Mouse (Mus musculus) left cerebral cortex, postnatal 10 days (tissue): Measurements from ENCODE around the gene Diras2. TPM values are rescaled to one million over a fixed set of nuclear protein-coding genes. Genes with fewer than 3 reads are reported as not detected.

ENCODE experiments used
- DNase-seq, 2 experiments: peaks; one replicate each; pipeline ENCODE4 v3.0.0; 2021 to 2022; ENCODE audit warnings: low spot score in 2 of 2, mixed read lengths in 1 of 2; ENCODE audit errors: extremely low spot score in 1 of 2
- intact Hi-C: fragments of 180-260 bp; cut with DNase I; formaldehyde crosslinking; loops from one replicate; pipeline ENCODE4 v1.15.1; 2025
- total RNA-seq, 2 experiments: library from RNA; stranded (reverse); gene quantifications; 2 replicates each; pipeline ENCODE4 v1.2.3; 2021

The Diras2 gene
- total RNA-seq, result 100 to 1,000 TPM; 157 to 173 TPM

- DNase-seq, result no peak
- intact Hi-C loops, result loop anchor here (2.0 to 5.0 kb wide), 3 partner anchors 184 to 276 kb away; no protein-coding TSS in a partner anchor
These were observed at the start of gene Diras2 for GRCm38 (mm10) chr13:52531121-52531520. Diras2 (minus strand) TSS chr13:52531279.

- no peak for DNase-seq
- intact Hi-C loops, result no loop called here
These were observed 47.7 kb upstream of the Diras2 start for GRCm38 (mm10) chr13:52578776-52579175.

- intact Hi-C loops, result no loop called here
These were observed 46.9 kb upstream of the Diras2 start for GRCm38 (mm10) chr13:52577939-52578338.

DNA sequence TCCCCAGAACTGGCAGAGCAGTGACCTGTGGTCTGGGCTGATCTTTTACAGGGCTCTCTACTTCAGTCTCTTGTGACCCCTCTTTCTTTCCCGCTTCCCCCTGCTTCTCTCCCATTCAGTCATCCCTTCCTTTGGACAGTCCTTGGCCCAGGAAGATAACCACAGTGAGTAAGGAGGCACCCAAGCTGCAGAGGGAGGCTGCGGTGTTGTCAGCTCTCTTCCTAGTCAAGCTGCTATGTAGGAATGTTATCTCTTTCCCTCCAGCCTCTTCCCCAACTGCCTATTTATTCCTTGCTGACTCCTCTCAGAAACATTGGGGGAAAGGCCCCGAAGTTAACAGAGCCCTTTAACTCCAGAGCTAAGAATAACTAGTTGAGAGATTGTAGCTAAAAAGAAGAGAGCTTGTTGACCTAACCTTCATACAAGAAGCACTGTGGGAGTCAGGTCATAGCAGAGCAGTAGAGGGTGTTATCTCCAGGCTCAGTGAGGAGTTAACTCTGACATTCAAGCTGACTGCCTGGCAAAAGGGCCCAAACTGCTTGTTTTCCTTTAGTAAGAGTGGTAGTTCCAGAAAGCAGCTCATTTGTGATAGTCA, 46.3 kb upstream of the Diras2 start:
- intact Hi-C loops, result no loop called here
- DNase-seq, result no peak

More at GRCm38 (mm10) chr13:52577939-52578338, 46.9 kb upstream of the Diras2 start:
- no peak for DNase-seq

DNA sequence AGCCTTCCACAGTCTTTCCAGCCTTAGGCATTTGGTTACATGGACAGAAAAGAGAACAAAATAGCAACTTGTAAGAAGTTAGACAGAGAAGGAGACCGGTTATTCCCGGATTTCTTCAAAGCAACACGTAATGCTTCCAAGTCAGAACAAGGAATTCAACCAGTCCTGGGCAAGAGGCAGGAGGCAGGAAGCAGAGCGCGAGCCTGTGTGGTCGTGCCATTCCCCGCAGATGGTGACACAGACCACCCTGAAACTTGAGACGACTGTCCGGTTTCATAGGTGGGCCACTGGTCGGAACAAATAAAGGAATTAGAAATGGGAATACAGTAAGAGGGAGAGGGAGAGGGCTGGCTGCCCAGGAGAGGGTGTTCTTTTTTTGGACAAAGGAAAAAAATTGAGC, 45.8 kb upstream of the Diras2 start:
- DNase-seq, result no peak
- intact Hi-C loops, result no loop called here

- DNase-seq, result no peak
- intact Hi-C loops, result no loop called here
These were observed 45.0 kb upstream of the Diras2 start for GRCm38 (mm10) chr13:52576021-52576614.

- DNase-seq, result no peak
- intact Hi-C loops, result no loop called here
These were observed 44.4 kb upstream of the Diras2 start for GRCm38 (mm10) chr13:52575483-52575882.

GRCm38 (mm10) chr13:52574311-52574710, 43.2 kb upstream of the Diras2 start:
- DNase-seq, result no peak
- intact Hi-C loops, result no loop called here

DNA sequence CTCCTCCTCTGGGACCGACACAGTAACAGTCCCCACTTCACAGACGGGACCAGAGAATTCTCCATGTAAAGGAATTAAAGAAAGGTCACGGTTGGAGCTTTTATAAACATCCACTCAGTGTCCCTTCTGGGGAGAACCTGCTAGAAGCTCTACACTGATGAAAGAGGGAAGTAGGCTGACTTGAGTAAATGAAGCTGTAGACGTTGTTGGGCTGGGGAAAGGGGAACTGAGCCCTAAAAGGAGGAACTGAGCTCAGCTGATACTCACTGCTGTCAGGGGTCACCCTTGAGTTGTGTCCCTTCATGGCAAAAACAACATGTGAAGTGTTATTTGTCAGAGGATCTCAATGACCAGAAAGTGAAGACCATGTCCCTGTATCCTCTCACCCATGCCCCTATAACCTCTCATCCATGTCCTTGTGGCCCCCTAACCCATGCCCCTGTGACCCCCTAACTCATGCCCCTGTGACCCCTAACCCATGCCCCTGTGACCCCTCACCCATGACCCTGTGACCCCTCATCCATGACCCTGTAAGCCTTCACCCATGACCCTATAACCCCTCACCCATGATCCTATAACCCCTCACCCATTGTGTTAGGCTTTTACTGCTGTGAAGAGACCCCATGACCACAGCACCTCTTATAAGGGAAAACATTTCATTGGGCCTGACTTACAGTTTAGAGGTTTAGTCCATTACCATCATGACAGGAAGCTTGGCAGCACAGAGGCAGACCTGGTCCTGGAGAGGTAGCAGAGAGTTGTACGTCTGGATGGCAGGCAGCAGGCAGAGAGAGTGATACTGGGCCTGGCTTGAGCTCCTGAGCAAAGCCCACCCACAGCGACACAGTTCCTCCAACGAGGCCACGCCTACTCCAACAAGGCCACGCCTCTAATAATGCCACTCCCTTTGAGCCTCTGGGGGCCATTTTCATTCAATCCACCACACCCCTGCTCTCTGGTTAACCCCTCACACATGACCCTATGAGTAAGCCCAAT, 41.7 kb upstream of the Diras2 start:
- intact Hi-C loops, result no loop called here
- DNase-seq, result no peak

DNA sequence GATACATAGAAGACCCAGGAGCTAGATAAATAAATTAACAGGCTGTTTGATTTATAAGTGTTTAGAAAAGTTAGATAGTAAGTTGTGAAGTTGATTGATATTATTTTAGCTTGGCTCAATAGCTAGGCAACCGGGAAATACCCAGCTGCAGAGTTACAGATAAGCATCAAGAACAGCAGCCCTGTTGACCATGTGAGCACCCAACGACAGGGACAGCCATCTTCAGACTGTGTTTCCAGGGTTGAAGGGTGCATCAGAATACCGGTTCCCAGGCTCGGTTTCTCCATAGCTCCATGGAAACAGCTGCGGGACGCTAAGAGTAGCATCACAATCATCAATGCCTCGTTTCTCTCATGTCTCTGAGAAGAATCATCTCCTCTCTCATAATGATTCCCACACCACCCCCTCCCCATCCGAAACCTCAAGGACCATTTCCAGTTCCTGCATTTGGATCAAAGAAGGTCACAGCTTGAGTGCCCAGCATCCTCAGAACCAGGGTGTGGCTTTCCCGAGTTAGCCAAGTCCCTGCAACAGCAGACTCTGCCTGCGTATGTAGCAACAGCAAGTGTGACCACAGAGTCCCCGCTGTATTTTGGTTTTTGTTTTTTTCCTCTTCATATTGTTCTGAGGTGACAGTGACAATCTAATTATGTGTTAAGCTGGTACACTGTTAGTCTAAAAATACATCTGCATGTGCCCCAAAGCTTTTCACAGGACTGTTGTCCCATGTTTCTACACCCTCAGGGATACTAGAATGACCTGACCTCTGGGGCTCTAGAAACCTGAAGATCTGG, 40.7 kb upstream of the Diras2 start:
- no peak for DNase-seq
- intact Hi-C loops, result no loop called here

DNA sequence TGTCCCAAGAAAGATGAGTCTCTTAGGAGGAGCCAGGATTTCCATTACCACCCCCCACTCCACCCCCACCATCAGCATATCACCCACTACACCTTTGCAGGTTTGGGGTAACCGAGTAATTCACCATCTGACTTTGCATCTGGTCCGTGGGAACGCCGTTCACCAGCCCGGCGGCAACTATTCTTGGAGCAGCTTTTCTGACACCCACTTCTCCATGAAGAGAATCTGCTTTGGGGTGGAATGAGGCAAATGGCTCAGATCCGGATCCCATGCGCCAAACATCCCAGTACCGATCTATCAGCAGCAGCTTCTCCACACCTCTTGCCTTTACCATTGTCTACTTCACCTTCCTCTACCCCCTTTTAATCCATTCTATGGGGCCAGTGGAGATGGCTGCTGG, 39.2 kb upstream of the Diras2 start:
- DNase-seq, result peak in 1 of 2 experiments; percentile 19
- intact Hi-C loops, result no loop called here

GRCm38 (mm10) chr13:52569194-52569769, 38.2 kb upstream of the Diras2 start:
- no peak for DNase-seq
- intact Hi-C loops, result no loop called here

GRCm38 (mm10) chr13:52566777-52567176, 35.7 kb upstream of the Diras2 start:
- intact Hi-C loops, result no loop called here
- DNase-seq, result no peak

DNA sequence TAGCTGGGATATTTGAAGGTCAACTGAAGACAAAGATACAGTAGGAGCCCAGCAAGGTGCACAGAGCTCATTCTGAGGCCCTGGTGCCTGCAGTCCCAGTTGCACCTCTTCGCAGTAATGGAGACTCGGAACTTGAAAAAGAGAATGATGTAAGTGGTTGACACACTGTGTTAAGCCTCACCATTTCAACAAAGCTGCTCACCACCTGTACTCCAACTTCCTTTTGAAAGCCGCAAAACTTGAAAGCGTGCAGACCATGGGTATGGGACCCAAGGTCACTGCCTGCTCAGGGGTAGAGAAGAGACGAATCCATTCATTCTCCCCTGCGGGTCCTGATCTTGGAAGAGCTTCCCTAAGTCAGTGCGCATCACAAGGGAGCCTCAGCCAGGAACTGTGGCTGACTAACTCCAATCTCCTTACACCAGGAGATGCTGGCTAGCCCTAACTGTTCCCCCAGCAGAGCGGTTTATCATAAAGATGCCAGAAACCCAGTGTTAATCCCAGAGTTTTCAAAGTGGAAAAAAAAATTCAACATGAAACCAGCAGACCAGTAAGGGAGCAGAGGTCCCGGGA, 35.2 kb upstream of the Diras2 start:
- intact Hi-C loops, result no loop called here

DNA sequence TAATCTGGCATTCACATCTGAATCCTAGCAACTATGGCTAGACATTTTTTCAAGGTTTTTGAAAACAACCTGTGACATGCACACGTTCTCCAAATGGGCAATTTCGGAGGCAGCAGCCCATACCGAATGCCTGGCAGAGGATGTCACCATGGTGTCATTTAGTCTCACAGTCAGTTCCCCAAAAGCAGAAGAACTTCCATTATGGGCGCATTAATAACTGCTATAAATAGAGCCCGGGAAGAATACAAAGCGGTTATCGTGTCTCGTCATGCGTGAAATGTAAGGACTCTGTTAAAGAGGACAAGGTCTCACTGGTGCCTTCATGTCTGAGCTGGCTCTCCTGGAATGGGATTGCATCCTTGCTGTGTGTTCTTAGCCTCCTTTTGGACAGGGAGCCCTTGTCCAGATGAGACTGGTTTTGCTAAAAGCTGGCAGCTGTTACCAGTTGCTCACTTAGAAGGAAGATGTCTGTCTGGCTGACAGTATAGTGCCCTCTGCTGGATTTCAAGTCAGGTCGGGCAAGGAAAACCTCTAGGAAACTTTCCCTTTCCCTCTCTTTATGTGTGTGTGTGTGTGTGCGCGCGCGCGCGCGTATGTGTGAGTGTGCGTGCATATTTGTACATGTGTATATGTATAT, 34.1 kb upstream of the Diras2 start:
- peak in 1 of 2 experiments; percentile 34 for DNase-seq
- intact Hi-C loops, result no loop called here

More for the DNA sequence above, 35.2 kb upstream of the Diras2 start:
- DNase-seq, result no peak

DNA sequence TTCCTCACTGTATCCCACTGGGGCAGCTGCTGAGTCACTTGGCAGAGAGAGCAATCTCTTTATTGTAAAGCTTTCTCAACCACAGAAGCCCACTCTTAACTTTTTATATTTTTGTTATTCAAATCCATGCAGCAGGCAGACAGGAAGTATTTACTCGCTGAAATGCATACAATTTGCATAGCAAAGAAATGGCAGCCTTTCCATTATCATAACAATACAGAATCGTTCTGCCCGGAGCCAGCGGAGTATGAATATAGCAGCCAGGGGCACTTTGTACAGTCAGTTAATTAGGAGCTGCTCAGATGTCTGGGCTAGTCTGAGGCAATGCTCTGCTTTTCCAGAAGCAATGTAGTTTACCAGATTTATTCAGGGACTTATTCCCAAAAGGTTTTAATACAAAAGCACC, 31.1 kb upstream of the Diras2 start:
- intact Hi-C loops, result no loop called here
- no peak for DNase-seq

DNA sequence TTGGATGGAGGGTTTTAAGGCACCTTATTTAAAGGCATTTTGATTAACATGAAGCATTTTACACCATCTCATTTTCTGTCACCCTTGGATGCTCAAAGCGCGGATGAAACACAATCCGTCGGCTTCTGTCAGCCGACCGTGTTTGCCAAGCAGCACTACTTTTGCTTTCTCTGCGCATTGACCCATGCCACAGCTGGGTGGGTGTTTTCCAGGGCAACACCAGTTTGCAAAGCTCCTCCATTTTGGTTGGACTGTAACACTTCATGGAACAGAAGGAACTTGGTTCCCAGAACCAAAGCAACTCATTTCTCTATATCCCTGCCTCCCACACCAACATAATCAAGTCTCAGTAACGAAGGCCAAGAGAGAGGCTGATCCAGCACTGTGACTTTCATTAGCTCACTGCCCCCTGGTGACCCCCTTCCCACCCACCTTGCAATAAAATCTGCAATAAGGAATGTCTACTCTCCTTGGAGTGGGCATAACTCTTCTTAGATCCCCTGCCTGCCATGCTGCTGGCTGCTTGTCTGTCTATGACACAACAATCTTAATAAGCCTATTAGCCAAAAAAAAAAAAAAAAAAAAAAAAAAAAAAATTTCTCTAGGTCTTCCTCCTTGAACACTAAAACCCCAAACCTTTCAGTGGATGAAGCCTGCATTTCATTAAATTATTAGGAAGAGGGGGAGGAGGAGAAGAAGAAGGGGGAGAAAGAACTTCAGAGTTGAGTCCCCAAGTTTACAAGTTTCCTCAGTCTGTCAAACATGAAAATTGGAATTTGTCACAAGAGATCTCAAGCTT, 30.5 kb upstream of the Diras2 start:
- intact Hi-C loops, result no loop called here
- DNase-seq, result no peak
